Mouse (Mus musculus): ENCODE measurements around the gene Uncx. TPM values are rescaled to one million over a fixed set of nuclear protein-coding genes. Genes with fewer than 3 reads are reported as not detected.

Uncx gene
- total RNA-seq (2023): not detected

GRCm38 (mm10) chr5:139543214-139543613 is at the start of gene Uncx:
Gene Uncx, plus strand, starts transcription at chr5:139543494.

Other genes with a start within 250 kb of the Uncx start
- gene Adap1, start 217.9 kb upstream of the Uncx start, total RNA-seq (2023): 10 to 100 TPM; 20.8 to 30.1 TPM
- gene Cox19, start 192.1 kb upstream of the Uncx start, total RNA-seq (2023): 10 to 100 TPM; 21.0 to 30.5 TPM
- gene Cyp2w1, start 190.9 kb upstream of the Uncx start, total RNA-seq (2023): not detected
- 10 to 100 TPM; 21.7 to 24.3 TPM for gene Gpr146, start 165.8 kb upstream of the Uncx start, total RNA-seq (2023)
- gene C130050O18Rik, start 138.2 kb upstream of the Uncx start, total RNA-seq (2023): 1 to 10 TPM in 1 of 2 experiments, under 1 TPM in 1; 0.24 to 1.5 TPM
- gene Gper1, start 120.3 kb upstream of the Uncx start, total RNA-seq (2023): not detected
- 1 to 10 TPM; 5.0 to 7.9 TPM for gene 3110082I17Rik, start 83.0 kb upstream of the Uncx start, total RNA-seq (2023)
- gene Zfand2a, start 58.9 kb upstream of the Uncx start, total RNA-seq (2023): 10 to 100 TPM; 28.8 to 41.6 TPM
- gene Micall2, start 192.8 kb downstream of the Uncx start, total RNA-seq (2023): not detected
- gene Ints1, start 232.2 kb downstream of the Uncx start, total RNA-seq (2023): 100 to 1,000 TPM; 119 TPM
- 100 to 1,000 TPM; 252 to 291 TPM for gene Mafk, start 248.0 kb downstream of the Uncx start, total RNA-seq (2023)

Data from B cell, adult 67 days (primary cell).